Mouse (Mus musculus) heart, embryonic 10.5 days (tissue): ENCODE data around the gene Vash1. TPM values are rescaled to one million over a fixed set of nuclear protein-coding genes. Genes with fewer than 3 reads are reported as not detected.

Experiments used
- DNase-seq: peaks from one replicate; pipeline ENCODE4 v3.0.0-alpha.2; 2017; ENCODE audit warnings: low spot score
- H3K27ac ChIP-seq: fragments of 300-500 bp; sonication (generic); 2 replicates; pipeline ENCODE4 v1.5.1; 2016; ENCODE audit warnings: mild to moderate bottlenecking
- H3K27me3 ChIP-seq: fragments of 300-500 bp; sonication (generic); 2 replicates; pipeline ENCODE4 v1.6.1; 2016; ENCODE audit warnings: mild to moderate bottlenecking; ENCODE audit not compliant: poor library complexity, insufficient read depth, severe bottlenecking
- H3K36me3 ChIP-seq: fragments of 300-500 bp; sonication (generic); 2 replicates; pipeline ENCODE4 v1.6.1; 2016; ENCODE audit warnings: mild to moderate bottlenecking, moderate library complexity
- H3K4me1 ChIP-seq: fragments of 300-500 bp; sonication (generic); 2 replicates; pipeline ENCODE4 v1.6.1; 2016; ENCODE audit warnings: mild to moderate bottlenecking
- H3K4me3 ChIP-seq: fragments of 300-500 bp; sonication (generic); 2 replicates; pipeline ENCODE4 v1.5.1; 2016; ENCODE audit warnings: mild to moderate bottlenecking, moderate library complexity
- H3K9me3 ChIP-seq: fragments of 300-500 bp; sonication (generic); 2 replicates; pipeline ENCODE4 v1.6.1; 2016; ENCODE audit warnings: mild to moderate bottlenecking, moderate library complexity
- WGBS: fragments of 180-500 bp; shearing (Covaris S2); methylation state at CpG from one replicate; pipeline ENCODE4 v1.1.7; 2016; 5-methylcytosine and 5-hydroxymethylcytosine counted together
- polyA plus RNA-seq: library from polyadenylated mRNA; unstranded; fragments of >200 nt; fragmentation: Nextera tagmentation; extraction: Ambion mirVana; gene quantifications from 2 replicates; pipeline ENCODE4 v1.2.1, GENCODE M21; 2016

Vash1 gene
- 7.7 and 9.9 TPM in 2 replicates for polyA plus RNA-seq

DNA sequence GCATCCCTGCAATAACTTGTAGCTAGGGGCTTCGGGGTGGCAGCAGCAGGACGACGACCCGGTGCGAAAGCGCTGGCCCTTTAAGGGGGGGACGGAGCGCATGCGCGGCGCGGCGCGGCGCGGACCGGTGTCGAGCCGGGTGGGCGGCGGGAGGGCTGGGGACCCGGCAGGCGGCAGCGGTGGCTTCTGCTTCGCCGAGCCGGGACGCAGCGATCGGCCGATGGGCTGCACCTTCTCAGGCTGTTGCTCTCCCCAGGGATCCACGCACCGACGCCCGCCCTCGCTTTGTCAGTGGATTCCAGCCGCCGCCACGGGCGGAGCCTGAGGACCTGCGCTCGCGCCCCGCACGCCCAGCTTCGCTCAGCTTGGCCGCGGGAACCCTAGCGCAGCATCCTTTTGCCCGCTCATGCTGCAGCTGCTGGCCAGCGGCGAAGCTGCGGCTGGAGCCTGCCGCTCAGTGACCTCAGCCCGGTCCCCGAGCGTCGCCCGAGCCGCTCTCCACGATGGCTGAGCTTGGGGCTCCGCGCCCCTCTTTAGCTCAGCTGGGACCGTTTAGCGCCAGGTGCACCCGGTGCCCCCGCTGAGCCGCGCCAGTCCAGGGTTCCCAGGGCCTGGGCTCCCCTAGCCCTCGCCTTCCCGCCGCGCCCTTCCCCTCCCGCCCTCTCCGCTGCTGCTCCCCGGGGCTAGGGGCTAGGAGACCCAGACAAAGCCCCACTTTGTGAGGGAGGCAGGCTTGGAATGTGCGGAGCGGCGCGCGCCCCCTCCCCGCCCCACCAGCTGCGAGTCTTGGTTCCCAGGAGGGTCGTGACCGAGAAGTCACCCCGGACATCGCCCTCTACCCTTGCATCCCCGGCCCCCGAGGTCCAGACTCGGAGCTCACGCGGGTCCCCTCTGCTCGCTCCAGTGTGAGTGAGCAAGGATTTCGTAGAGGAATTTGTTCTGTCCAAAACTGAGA, at the start of gene Vash1:
Vash1 (plus strand) TSS at position 110 of the 955 bp plus-strand sequence.
- H3K4me3 ChIP-seq, result peak within 1 kb of the TSS; percentile 88
- H3K9me3 ChIP-seq, result 0 out of 2 replicates have a peak, but pooled peaks cover 4% of the 10 kb centered on the region
- no peaks in the 10 kb centered on the region for H3K36me3 ChIP-seq
- peaks cover 17% of the 10 kb centered on the region for H3K27me3 ChIP-seq
- peaks cover 44% of the 10 kb centered on the region for H3K4me1 ChIP-seq
- under 1% methylated on average over 91 of the region's 94 CpGs for WGBS
- no peak for DNase-seq
- H3K27ac ChIP-seq, result peak within 1 kb of the TSS; percentile 93

DNA sequence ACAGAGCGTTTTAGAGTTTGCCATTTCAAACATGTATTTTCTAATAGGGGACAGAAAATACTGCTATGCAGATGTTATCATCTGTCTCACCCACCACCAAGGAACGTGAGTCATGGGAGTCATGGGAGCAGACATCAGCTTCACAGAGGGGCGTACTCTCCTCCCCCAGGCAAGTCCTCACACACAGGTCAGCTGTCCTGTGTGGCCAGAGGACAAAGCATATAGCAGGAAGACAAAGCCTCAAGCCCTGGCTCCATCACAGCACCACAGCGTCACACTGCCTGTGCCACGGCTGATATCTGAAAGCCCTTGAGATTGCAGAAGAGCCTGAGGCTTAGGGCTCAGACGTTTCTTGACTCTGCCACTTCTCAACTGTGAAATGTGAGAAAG, 49.7 kb upstream of the Vash1 start:
- no peak overlapping the region; the same call in 1 of the 2 replicates for H3K27ac ChIP-seq
- H3K27me3 ChIP-seq, result peaks cover 23% of the 10 kb centered on the region
- no peaks in the 10 kb centered on the region for H3K36me3 ChIP-seq
- H3K4me3 ChIP-seq, result no peak overlapping the region
- H3K9me3 ChIP-seq, result no peaks in the 10 kb centered on the region
- WGBS, result 35% methylated on average over 6 of the region's 6 CpGs
- H3K4me1 ChIP-seq, result peaks cover 13% of the 10 kb centered on the region
- no peak for DNase-seq

DNA sequence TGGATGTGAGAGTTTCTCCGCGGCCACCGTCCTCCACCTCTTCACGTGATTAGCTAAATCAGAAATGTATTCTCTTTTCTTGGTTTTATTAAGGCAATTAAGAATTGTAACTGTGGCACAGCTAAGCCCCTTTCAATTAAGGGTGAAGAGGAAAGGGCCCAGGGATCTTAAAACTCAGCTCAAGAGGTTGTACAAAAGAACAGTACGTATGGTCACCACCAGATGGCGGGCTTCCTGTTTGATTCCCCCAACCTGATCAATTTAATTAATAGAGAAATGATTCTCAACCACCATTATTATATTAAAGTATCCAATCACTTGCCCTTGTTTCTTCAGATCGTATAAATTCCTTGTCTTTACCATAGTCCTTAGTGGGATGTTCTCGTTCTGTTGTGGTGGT, 36.7 kb upstream of the Vash1 start:
- no peak for DNase-seq
- no peaks in the 10 kb centered on the region for H3K36me3 ChIP-seq
- H3K4me1 ChIP-seq, result peaks cover 4% of the 10 kb centered on the region; the same call in 1 of the 2 replicates
- H3K27me3 ChIP-seq, result no peaks in the 10 kb centered on the region
- no peak overlapping the region for H3K27ac ChIP-seq
- no peaks in the 10 kb centered on the region for H3K9me3 ChIP-seq
- 40% methylated on average over 8 of the region's 8 CpGs for WGBS
- no peak overlapping the region for H3K4me3 ChIP-seq

DNA sequence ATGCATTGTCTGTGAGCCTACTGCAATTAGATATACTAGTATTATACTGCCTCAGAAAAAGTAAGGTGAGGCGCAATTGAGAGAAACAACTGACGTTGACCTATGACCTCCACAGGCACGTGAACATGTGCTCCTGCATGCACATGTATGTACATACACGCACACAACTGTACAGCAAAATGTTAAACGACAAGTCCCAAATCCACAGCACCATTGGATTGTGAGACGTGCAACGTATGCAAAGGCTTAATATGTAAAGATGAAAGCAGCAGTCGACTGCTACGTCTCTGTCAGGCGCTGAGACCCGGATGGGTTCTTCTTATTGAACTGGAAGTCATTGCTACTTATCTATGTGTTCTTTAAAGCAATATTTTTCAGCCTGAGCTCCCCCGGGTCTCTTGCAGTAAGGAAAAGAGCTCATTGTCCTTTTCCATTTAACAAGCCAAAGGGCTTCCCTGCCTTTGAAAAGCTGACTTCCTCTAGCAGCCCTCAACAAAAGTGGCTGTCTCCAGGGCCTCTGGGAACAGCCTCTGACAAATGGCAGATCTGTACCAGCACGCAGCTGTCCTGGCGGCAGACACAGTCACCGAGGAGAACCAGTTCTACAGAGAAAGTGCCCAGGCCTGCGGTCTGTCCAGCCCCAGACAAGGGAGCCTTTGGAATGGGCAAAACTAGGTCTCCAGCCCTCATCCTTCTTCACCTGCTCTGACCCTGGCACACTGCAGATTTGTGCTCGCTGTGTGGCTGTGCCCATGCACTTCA, 33.8 kb upstream of the Vash1 start:
- no peak for DNase-seq
- Histone ChIP-seq H3K36me3 (no peaks in the 10 kb centered on the region), H3K4me3 (no peak overlapping the region), H3K9me3 (no peaks in the 10 kb centered on the region), H3K27me3 (no peaks in the 10 kb centered on the region), H3K4me1 (peaks cover 7% of the 10 kb centered on the region; the same call in 1 of the 2 replicates), H3K27ac (peak overlapping the region; percentile 44; the same call in 1 of the 2 replicates)
- WGBS, result 62% methylated on average over 17 of the region's 17 CpGs

DNA sequence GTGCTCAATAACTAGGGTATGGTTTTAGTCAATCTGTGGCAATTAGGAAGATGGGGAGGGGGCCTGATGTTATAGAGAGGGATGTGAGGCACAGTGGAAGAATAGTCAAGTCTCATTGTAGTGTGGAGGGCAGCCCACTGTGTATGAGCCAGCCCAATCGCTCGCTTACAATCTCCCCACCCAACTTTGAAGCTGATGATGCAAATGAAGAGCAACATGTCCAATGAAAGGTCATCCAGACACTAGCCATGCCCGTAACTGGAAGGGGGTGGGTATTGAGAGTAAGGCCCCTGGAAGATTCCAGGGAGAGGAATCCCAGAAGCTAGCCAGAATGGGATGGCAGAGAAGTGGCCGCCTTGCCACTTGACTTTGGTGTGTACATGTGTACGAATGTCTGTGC, 33.0 kb upstream of the Vash1 start:
- Histone ChIP-seq H3K4me3 (no peak overlapping the region), H3K27ac (no peak overlapping the region), H3K4me1 (peaks cover 7% of the 10 kb centered on the region; the same call in 1 of the 2 replicates), H3K36me3 (no peaks in the 10 kb centered on the region), H3K27me3 (no peaks in the 10 kb centered on the region), H3K9me3 (no peaks in the 10 kb centered on the region)
- 90% methylated on average over 5 of the region's 5 CpGs for WGBS
- DNase-seq, result no peak

DNA sequence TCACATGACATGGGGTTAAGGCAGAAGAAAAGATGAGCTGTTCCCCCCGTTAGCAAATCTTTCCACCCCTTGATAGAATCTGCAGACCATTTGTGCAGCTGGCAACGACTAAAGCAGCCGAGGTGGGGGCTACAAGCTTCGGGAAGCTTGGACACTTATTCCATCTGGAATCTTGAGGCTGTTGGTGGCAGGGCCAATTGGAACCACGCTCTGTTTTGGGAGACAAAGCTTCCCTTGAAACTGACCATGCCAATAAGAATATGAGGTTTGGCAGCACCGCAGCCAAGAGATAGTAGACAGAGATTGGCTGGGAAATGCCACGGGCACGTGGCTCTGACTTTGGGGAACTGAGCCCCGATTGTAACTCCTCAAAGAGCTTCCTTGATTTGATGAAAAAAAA, 31.7 kb upstream of the Vash1 start:
- WGBS, result 68% methylated on average over 9 of the region's 9 CpGs
- no peaks in the 10 kb centered on the region for H3K9me3 ChIP-seq
- no peak overlapping the region for H3K4me3 ChIP-seq
- H3K27me3 ChIP-seq, result no peaks in the 10 kb centered on the region
- peaks cover 7% of the 10 kb centered on the region; the same call in 1 of the 2 replicates for H3K4me1 ChIP-seq
- H3K27ac ChIP-seq, result no peak overlapping the region
- DNase-seq, result no peak
- no peaks in the 10 kb centered on the region for H3K36me3 ChIP-seq

DNA sequence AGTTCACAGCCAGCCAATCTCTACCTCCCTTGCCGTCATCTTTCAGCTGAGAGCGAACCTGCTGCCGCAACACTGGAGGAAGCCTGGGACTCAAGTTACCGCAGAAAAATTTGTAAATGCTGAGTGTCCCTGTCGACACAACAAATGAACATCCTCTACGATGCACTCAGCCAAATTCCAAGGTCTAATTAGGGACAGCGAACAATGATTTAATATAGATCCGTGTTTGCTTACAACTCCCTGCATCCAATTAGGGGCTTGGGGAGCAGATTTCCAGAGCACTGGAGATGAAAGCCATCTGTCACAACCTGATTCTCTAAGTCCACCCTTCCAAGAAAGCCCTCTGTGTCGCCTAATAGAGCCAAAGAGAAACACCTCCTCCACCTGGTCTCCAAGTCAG, 31.2 kb upstream of the Vash1 start:
- Histone ChIP-seq H3K36me3 (no peaks in the 10 kb centered on the region), H3K27ac (no peak overlapping the region), H3K9me3 (no peaks in the 10 kb centered on the region), H3K4me1 (peaks cover 9% of the 10 kb centered on the region), H3K27me3 (no peaks in the 10 kb centered on the region), H3K4me3 (no peak overlapping the region)
- 50% methylated on average over 9 of the region's 9 CpGs for WGBS
- DNase-seq, result no peak

DNA sequence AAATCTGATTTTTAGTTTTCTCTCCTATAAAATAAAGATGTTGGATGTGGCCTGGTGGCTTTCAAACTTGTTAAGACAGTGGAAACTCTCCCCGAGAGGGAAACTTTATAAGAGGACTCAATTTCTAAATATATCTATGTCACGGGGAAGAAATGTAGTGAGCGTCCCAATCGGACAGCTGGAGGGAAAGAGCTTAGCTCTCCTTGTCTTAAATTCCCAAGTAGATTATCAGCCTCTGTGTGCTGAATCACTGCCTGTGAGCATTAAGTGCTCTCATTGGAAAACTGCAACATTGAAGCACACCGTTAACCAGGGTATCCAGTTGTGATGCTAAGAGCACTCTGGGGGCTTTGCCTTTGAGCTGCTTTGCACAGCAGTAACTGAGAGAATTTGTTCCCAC, 30.8 kb upstream of the Vash1 start:
- WGBS, result 58% methylated on average over 5 of the region's 5 CpGs
- Histone ChIP-seq H3K27me3 (no peaks in the 10 kb centered on the region), H3K4me3 (no peak overlapping the region), H3K4me1 (peaks cover 14% of the 10 kb centered on the region), H3K9me3 (no peaks in the 10 kb centered on the region), H3K36me3 (no peaks in the 10 kb centered on the region), H3K27ac (no peak overlapping the region)
- DNase-seq, result no peak

DNA sequence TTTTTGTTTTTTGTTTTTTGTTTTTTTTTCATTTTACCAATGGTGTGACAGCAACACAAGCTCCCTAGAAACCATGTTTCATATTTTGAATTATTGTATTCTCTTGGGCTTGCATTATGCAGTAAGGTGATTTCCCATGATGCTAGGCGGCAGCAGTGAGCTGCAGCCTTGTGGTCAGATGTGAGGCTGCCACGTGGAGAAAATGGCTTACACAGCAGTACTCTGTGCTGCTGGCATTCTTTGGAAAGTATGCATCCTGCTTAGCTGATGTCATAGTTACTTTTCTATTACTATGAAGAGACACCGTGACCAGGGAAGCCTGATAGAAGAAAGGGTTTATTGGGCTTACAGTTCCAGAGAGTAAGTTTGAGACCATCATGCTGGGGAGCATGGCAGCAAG, 30.0 kb upstream of the Vash1 start:
- Histone ChIP-seq H3K27ac (no peak overlapping the region), H3K36me3 (no peaks in the 10 kb centered on the region), H3K27me3 (no peaks in the 10 kb centered on the region), H3K4me3 (no peak overlapping the region), H3K9me3 (no peaks in the 10 kb centered on the region), H3K4me1 (peaks cover 16% of the 10 kb centered on the region)
- 67% methylated on average over 3 of the region's 3 CpGs for WGBS
- DNase-seq, result no peak

DNA sequence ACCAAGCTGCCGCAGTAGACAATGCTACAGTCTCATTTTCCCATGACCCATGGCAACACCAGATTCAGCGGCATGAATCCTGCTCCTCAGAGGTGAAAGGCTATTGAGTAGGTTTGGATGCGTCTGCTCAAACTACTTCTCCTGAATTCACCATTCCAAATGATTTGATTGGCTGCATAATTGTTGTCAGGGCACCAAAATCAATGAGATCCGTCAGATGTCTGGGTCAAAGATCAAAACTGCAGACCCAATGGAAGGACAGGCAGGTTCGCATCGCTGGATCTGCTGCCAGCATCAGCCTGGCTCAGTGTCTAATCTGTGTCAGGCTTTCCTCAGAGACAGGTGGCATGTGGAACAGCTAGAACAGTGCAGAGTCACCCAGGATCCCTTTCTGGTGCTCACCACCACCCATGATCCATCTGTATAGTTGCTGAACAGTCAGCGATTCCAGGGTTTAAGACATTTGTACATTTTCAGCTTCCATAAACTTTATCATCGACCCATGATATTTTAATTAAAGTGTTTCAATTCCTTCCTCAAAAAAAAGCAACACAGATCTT, 27.1 kb upstream of the Vash1 start:
- Histone ChIP-seq H3K27me3 (0 out of 2 replicates have a peak, but pooled peaks cover 6% of the 10 kb centered on the region), H3K4me3 (no peak overlapping the region), H3K36me3 (no peaks in the 10 kb centered on the region), H3K9me3 (no peaks in the 10 kb centered on the region), H3K4me1 (peaks cover 27% of the 10 kb centered on the region), H3K27ac (no peak overlapping the region)
- DNase-seq, result no peak
- WGBS, result 85% methylated on average over 8 of the region's 8 CpGs

DNA sequence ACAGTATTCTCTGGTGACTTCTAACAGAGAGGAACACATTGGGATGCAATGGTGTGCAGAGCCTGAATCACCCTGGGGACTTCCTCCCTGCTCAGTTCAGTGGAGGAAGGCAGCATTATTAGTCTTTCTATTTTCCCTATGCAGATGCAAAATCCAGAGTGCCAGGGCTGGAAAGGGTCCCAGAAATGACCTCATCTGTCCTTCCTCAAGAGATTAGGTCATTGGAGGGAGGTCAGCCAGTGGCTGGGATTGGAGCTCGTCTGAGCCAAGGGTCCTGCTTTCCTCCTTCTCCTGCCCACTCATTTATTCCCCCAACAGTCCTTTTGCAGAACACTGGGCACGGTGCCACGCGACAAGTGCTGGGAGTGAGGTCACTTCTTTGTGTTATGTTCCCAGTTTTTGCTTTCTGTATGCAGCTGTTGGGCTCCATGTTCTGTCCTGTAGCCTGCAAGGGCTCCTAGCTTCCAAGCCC, 25.9 kb upstream of the Vash1 start:
- Histone ChIP-seq H3K36me3 (no peaks in the 10 kb centered on the region), H3K4me1 (peaks cover 24% of the 10 kb centered on the region), H3K4me3 (no peak overlapping the region), H3K27ac (peak overlapping the region; percentile 30; the same call in 1 of the 2 replicates), H3K27me3 (0 out of 2 replicates have a peak, but pooled peaks cover 6% of the 10 kb centered on the region), H3K9me3 (no peaks in the 10 kb centered on the region)
- WGBS, result 63% methylated on average over 4 of the region's 4 CpGs
- DNase-seq, result peak; percentile 88

DNA sequence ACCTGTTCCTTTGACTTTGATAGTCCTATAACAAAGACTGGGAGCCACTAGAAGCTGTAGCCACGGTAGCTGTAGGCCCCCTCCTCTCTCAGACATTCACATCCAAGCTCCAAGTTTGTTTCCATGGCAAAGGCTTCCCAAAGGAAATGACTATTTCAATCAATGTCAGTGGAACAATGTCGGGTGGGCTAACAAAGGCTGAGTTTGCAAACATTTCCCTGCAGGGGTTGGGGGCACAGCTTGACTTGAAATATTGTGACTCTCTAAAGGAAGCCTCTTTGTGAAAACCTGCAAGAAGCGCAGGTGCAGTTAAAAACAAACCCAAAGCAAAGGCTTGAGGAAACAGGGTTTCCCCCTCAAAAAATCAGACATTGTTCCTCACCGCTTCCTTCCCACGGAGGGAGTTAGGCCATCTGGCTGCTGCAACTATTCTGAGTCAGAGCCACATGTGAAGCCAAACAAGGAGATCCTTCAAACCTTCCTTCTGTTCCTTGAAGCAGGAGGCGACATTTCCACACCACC, 19.0 kb upstream of the Vash1 start:
- no peak for DNase-seq
- WGBS, result 44% methylated on average over 6 of the region's 6 CpGs
- peaks cover 12% of the 10 kb centered on the region for H3K4me1 ChIP-seq
- no peaks in the 10 kb centered on the region for H3K9me3 ChIP-seq
- peaks cover 8% of the 10 kb centered on the region; the same call in 1 of the 2 replicates for H3K27me3 ChIP-seq
- no peaks in the 10 kb centered on the region for H3K36me3 ChIP-seq
- no peak overlapping the region for H3K27ac ChIP-seq
- no peak overlapping the region for H3K4me3 ChIP-seq
